Mouse (Mus musculus) limb, embryonic 14.5 days (tissue): ENCODE results near the gene Acaca. TPM values are rescaled to one million over a fixed set of nuclear protein-coding genes. Genes with fewer than 3 reads are reported as not detected.

Source experiments
- ATAC-seq: fragments of 200-750 bp; cut with Nextera tagmentation; 2 replicates; pipeline ENCODE4 v1.8.0; 2017; ENCODE audit warnings: low read depth, moderate number of reproducible peaks, moderate TSS enrichment; ENCODE audit not compliant: low FRiP score
- DNase-seq: peaks from one replicate; pipeline ENCODE4 v3.0.0-alpha.2; 2015; ENCODE audit warnings: low spot score
- H3K27ac ChIP-seq: fragments of 300-500 bp; sonication (generic); replicated peaks from 2 replicates; pipeline ENCODE4 v1.5.1; 2014; ENCODE audit warnings: low read depth, mild to moderate bottlenecking, low read length, moderate library complexity, mixed read lengths
- H3K27me3 ChIP-seq: fragments of 300-500 bp; sonication (generic); 2 replicates; pipeline ENCODE4 v1.6.1; 2014; ENCODE audit warnings: low read length, mixed read lengths; ENCODE audit not compliant: control insufficient read depth, insufficient read depth
- H3K36me3 ChIP-seq: fragments of 300-500 bp; sonication (generic); 2 replicates; pipeline ENCODE4 v1.6.1; 2014; ENCODE audit warnings: mild to moderate bottlenecking, low read length, moderate library complexity, mixed read lengths; ENCODE audit not compliant: control insufficient read depth, insufficient read depth
- H3K4me1 ChIP-seq: fragments of 300-500 bp; sonication (generic); 2 replicates; pipeline ENCODE4 v1.6.1; 2014; ENCODE audit warnings: antibody characterized with exemption, low read length, mixed read lengths; ENCODE audit not compliant: control insufficient read depth, insufficient read depth
- H3K4me2 ChIP-seq: fragments of 300-500 bp; sonication (generic); replicated peaks from 2 replicates; pipeline ENCODE4 v1.6.1; 2014; ENCODE audit warnings: low read depth, mild to moderate bottlenecking, low read length, moderate library complexity; ENCODE audit not compliant: severe bottlenecking
- H3K4me3 ChIP-seq: fragments of 300-500 bp; sonication (generic); replicated peaks from 2 replicates; pipeline ENCODE4 v1.5.1; 2014; ENCODE audit warnings: low read length
- H3K9ac ChIP-seq: fragments of 300-500 bp; sonication (generic); 2 replicates; pipeline ENCODE4 v1.6.1; 2014; ENCODE audit warnings: mild to moderate bottlenecking, low read depth, low read length, moderate library complexity; ENCODE audit not compliant: severe bottlenecking
- H3K9me3 ChIP-seq: fragments of 300-500 bp; sonication (generic); 2 replicates; pipeline ENCODE4 v1.6.1; 2016; ENCODE audit warnings: low read length; ENCODE audit not compliant: control insufficient read depth
- POLR2A ChIP-seq: fragments of 200-500 bp; IDR thresholded peaks from 2 replicates; pipeline ENCODE4 v1.8.0; 2012; ENCODE audit warnings: inconsistent platforms, mild to moderate bottlenecking, moderate library complexity, borderline replicate concordance; ENCODE audit not compliant: insufficient read depth, insufficient read length; ENCODE audit errors: extremely low read depth
- WGBS: fragments of 180-500 bp; shearing (Covaris S2); extraction: QIAGEN DNeasy Blood & Tissue Kit; methylation state at CpG from one replicate; pipeline ENCODE4 v1.1.7; 2014; 5-methylcytosine and 5-hydroxymethylcytosine counted together
- polyA plus RNA-seq, 2 experiments: library from polyadenylated mRNA; depleted of rRNA in 1 of 2; stranded (reverse) in 1 of 2; unstranded in 1 of 2; fragments of >200 nt; fragmentation: Nextera tagmentation in 1 of 2; extraction: Ambion mirVana in 1 of 2; gene quantifications; 2 replicates each; pipeline versions ENCODE4 v1.2.1 to v1.2.3; 2012 to 2014

Gene Acaca
- polyA plus RNA-seq, 2 experiments: 18.2 to 20.3 TPM

DNA sequence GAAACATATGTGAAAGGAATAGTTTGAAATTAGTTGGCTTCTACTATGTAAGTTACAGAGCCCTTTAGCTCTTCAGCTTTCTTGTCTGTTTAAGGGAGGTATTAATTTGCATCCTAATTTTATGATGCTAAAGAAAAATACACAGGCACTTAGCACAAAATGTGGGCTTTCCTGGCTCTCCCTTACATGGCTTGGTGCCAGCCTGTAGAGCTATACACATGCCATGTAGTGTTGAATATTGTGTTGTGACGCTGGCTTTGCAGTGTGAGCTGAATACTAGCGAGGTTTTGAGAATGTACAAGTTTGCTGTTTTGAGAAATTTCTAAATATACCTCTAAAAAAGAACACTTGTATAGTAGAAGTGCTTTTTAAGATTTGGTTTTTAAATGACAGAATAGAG, 218.3 kb downstream of the Acaca start:
- 82% methylated on average over 2 of the region's 2 CpGs for WGBS
- Histone ChIP-seq H3K9ac (no peak overlapping the region), H3K27me3 (no peaks in the 10 kb centered on the region), H3K4me1 (no peaks in the 10 kb centered on the region), H3K27ac (no peak overlapping the region), H3K4me2 (no peak overlapping the region), H3K4me3 (no peak overlapping the region), H3K9me3 (no peaks in the 10 kb centered on the region), H3K36me3 (no peaks in the 10 kb centered on the region)
- ATAC-seq (no peak), DNase-seq (no peak)
- TF ChIP-seq POLR2A: no peak

DNA sequence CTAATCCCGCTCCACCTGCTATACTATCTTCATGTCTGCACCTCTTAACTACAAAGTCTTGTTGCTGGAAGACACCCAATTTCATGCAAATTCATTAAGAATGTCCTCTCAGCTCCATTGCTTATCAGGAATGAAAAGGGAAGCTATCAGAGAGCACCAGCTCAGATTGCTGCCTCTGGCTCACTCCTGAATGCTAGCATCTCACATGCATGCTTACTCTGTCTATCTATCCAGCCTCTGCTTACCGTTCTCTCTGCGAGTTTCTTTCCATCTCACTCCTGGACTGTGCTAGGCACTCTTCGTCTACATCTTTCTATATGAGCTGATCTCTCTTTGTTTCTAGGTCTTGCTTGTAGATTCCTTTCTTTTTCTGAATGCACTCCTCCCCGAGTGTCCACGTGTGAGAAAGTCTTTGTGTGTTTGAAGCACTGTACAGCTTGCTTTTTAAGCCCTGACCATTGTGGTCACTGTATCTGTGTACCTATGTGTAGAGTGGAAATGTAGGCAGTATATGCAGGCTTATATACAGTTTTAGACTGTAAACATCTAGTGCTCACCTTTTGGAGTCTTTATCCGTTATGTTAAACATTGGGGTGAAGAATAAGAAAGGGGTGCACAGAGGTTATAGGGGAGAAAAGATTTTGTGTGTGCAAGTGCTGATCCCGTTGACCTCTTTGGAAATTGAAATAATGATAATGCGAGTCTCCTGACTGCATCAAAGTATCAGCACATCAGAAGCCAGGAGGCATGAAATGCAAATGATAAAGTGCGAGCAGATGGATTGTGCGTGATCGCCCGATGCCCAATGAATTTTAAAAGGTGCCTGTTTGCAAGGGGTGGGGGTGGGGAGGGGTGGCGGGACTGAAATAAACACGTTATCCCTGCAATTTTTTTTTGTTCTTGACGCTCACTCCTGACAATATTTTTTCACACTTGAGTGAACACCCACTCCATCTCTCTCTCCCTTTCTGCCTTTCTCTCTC, 219.7 kb downstream of the Acaca start:
- Histone ChIP-seq H3K9me3 (no peaks in the 10 kb centered on the region), H3K27me3 (no peaks in the 10 kb centered on the region), H3K4me2 (no peak overlapping the region), H3K27ac (no peak overlapping the region), H3K9ac (no peak overlapping the region), H3K36me3 (no peaks in the 10 kb centered on the region), H3K4me1 (no peaks in the 10 kb centered on the region), H3K4me3 (no peak overlapping the region)
- TF ChIP-seq POLR2A: no peak
- ATAC-seq (no peak), DNase-seq (no peak)
- WGBS: 87% methylated on average over 16 of the region's 16 CpGs

DNA sequence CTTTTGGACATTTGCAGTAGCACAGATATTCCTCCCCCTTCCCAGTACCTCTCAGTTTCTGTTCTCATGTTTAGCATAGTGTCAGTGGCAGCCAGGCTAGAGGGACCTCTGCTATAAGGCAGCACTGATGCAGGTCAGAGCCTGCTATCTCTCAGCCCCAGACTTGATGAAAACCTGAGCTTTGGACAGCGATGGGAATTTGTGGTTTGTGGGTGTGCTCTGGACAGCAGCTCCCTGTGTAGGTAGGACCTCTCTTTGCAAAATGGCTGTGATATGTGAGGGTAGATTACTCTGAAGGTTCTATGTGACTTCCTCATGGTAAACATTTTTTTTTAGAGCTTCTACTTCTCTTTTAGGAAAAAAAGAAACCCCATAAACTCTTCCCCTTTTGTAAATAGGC, 221.7 kb downstream of the Acaca start:
- WGBS: 77% methylated on average over 1 of the region's 1 CpGs
- ATAC-seq (no peak), DNase-seq (no peak)
- no peaks in the 10 kb centered on the region for H3K4me1 ChIP-seq
- no peak overlapping the region for H3K4me2 ChIP-seq
- no peaks in the 10 kb centered on the region for H3K36me3 ChIP-seq
- TF ChIP-seq POLR2A: no peak
- no peak overlapping the region for H3K9ac ChIP-seq
- no peaks in the 10 kb centered on the region for H3K27me3 ChIP-seq
- H3K27ac ChIP-seq: no peak overlapping the region
- H3K4me3 ChIP-seq: no peak overlapping the region
- no peaks in the 10 kb centered on the region for H3K9me3 ChIP-seq

DNA sequence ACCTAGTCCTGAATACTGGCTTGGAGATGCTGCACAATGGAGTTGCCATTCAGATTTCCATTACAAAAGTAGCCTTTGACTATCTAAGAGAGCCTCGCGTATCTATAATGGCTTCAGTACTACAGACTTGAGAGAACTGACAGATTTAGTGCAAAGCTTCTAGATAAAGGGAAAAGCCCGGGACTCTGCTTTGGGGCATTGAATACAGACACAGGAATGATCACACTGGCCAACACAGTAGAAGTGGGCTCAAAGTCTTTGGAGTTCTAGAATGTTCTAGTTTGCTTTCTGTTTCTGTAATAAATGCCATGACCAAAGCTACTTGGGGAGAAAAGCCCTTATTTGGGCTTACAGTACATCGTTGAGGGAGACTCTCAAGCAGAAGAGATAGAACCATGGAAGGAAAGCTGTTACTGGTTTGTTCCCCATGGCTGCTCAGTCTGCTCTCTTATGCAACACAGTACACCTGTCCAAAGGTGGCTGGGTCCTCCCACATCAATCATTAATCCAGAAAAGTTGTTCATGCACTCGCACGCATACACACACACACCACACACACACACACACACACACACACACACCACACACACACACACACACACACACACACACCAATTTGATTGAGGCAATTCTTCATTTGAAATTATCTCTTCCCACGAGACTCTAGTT, 223.7 kb downstream of the Acaca start:
- DNase-seq (no peak), ATAC-seq (no peak)
- Histone ChIP-seq H3K27ac (no peak overlapping the region), H3K4me1 (no peaks in the 10 kb centered on the region), H3K9ac (no peak overlapping the region), H3K27me3 (no peaks in the 10 kb centered on the region), H3K36me3 (no peaks in the 10 kb centered on the region), H3K9me3 (no peaks in the 10 kb centered on the region), H3K4me3 (no peak overlapping the region), H3K4me2 (no peak overlapping the region)
- no peak for TF ChIP-seq POLR2A
- WGBS: 93% methylated on average over 7 of the region's 7 CpGs

DNA sequence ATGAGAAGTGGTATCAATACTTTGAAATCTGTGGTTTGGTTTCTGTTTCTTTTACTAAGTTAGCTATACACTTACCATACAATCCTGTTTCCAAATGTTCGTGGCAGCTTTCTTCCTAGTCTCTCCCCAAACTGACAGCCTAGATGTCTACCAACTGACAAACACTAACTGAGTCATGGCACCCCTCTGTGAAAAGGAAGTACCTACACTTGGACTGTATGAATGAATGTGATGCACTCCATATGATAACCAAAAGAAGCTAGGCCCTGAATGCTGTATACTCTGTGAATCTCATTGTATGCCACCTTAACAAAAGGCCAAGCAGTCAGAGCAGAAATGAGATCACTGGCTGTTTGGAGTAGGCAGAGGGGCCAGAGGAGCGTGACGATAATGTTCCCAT, 227.8 kb downstream of the Acaca start:
- Histone ChIP-seq H3K9me3 (no peaks in the 10 kb centered on the region), H3K4me2 (no peak overlapping the region), H3K27ac (no peak overlapping the region), H3K27me3 (no peaks in the 10 kb centered on the region), H3K4me1 (peaks cover 5% of the 10 kb centered on the region), H3K9ac (no peak overlapping the region), H3K36me3 (no peaks in the 10 kb centered on the region), H3K4me3 (no peak overlapping the region)
- TF ChIP-seq POLR2A: no peak
- DNase-seq (no peak), ATAC-seq (no peak)
- WGBS: 90% methylated on average over 3 of the region's 3 CpGs
